Mouse (Mus musculus): ENCODE data around the gene Mcmbp.

Gene Mcmbp

GRCm38 (mm10) chr7:128731585-128731984 lies 8.7 kb downstream of the Mcmbp start:
- ChIA-PET CTCF (interaction anchor here in 1 of 4 experiments (1.0 kb wide), 1 partner anchor 48 kb away, joined by 3 read pairs; no protein-coding TSS in a partner anchor), POLR2A (interaction anchor here in 2 of 4 experiments (0.9 to 1.6 kb wide), 4 partner anchors 9 to 270 kb away, joined by 3 to 6 read pairs (median 4); partner anchors contain the start of genes Mcmbp (in 2 of the 2) and Tial1 (in 1 of the 2))

GRCm38 (mm10) chr7:128728738-128729137 lies 11.6 kb downstream of the Mcmbp start:
- CTCF ChIA-PET = no interaction called here
- POLR2A ChIA-PET = interaction anchor here in 3 of 4 experiments (0.6 to 3.7 kb wide), 7 partner anchors 10 to 321 kb away, joined by 3 to 89 read pairs (median 3); partner anchors contain the start of gene Mcmbp (in 3 of the 3)

- POLR2A ChIA-PET = interaction anchor here (0.6 to 3.7 kb wide), 17 partner anchors 8 to 327 kb away, joined by 3 to 89 read pairs (median 5); partner anchors contain the start of genes Mcmbp (in 4 of the 4) and Tial1 (in 2 of the 4)
- CTCF ChIA-PET = interaction anchor here (0.6 to 1.3 kb wide), 9 partner anchors 8 to 901 kb away, joined by 3 to 8 read pairs (median 3); partner anchors contain the start of genes Mcmbp (in 1 of the 4) and Tial1 (in 1 of the 4)
Observed at GRCm38 (mm10) chr7:128727701-128728100, 12.6 kb downstream of the Mcmbp start.

GRCm38 (mm10) chr7:128726999-128727398 lies 13.3 kb downstream of the Mcmbp start:
- ChIA-PET POLR2A (interaction anchor here (0.5 to 3.7 kb wide), 19 partner anchors 9 to 756 kb away, joined by 3 to 89 read pairs (median 4); partner anchors contain the start of genes Mcmbp (in 4 of the 4) and Tial1 (in 3 of the 4)), CTCF (interaction anchor here (0.6 to 1.3 kb wide), 9 partner anchors 9 to 902 kb away, joined by 3 to 8 read pairs (median 3); partner anchors contain the start of genes Mcmbp (in 1 of the 4) and Tial1 (in 1 of the 4))

GRCm38 (mm10) chr7:128725189-128725588 lies 15.1 kb downstream of the Mcmbp start:
- POLR2A ChIA-PET = interaction anchor here (0.5 to 7.1 kb wide), 27 partner anchors 8 to 487 kb away, joined by 3 to 111 read pairs (median 5); partner anchors contain the start of genes Mcmbp (in 3 of the 4), Tial1 (in 3 of the 4), Bag3 (in 2 of the 4) and 9130023H24Rik (in 1 of the 4)
- CTCF ChIA-PET = interaction anchor here (0.6 to 2.1 kb wide), 44 partner anchors 8 to 837 kb away, joined by 3 to 21 read pairs (median 4); partner anchors contain the start of genes Bag3 (in 1 of the 4), Inpp5f (in 1 of the 4), Mcmbp (in 1 of the 4) and Tial1 (in 1 of the 4)

- CTCF ChIA-PET = interaction anchor here (0.6 to 2.1 kb wide), 45 partner anchors 9 to 837 kb away, joined by 3 to 21 read pairs (median 4); partner anchors contain the start of genes Bag3 (in 1 of the 4), Inpp5f (in 1 of the 4), Mcmbp (in 1 of the 4) and Tial1 (in 1 of the 4)
Observed at GRCm38 (mm10) chr7:128724761-128725160, 15.5 kb downstream of the Mcmbp start.

GRCm38 (mm10) chr7:128717991-128718390 lies 22.3 kb downstream of the Mcmbp start:
- ChIA-PET CTCF (interaction anchor here in 1 of 4 experiments (0.6 kb wide), 1 partner anchor 1024 kb away, joined by 3 read pairs; no protein-coding TSS in a partner anchor), POLR2A (interaction anchor here in 1 of 4 experiments (0.7 to 3.0 kb wide), 4 partner anchors 10 to 40 kb away, joined by 3 to 15 read pairs (median 4); partner anchors contain the start of gene Mcmbp)

More at GRCm38 (mm10) chr7:128724761-128725160, 15.5 kb downstream of the Mcmbp start:
- POLR2A ChIA-PET = interaction anchor here (0.6 to 7.1 kb wide), 25 partner anchors 8 to 757 kb away, joined by 3 to 111 read pairs (median 5); partner anchors contain the start of genes Mcmbp (in 3 of the 4), Tial1 (in 3 of the 4), Bag3 (in 2 of the 4) and 9130023H24Rik (in 1 of the 4)

GRCm38 (mm10) chr7:128705735-128706134 lies 34.6 kb downstream of the Mcmbp start:
- CTCF ChIA-PET = interaction anchor here (0.5 to 2.2 kb wide), 17 partner anchors 8 to 543 kb away, joined by 3 to 25 read pairs (median 3); partner anchors contain the start of gene Rgs10 (in 1 of the 4)

GRCm38 (mm10) chr7:128699959-128700358 lies 40.3 kb downstream of the Mcmbp start:
- ChIA-PET CTCF (interaction anchor here in 2 of 4 experiments (1.0 to 2.2 kb wide), 3 partner anchors 23 to 355 kb away, joined by 4 read pairs; no protein-coding TSS in a partner anchor), POLR2A (interaction anchor here (0.6 to 5.8 kb wide), 9 partner anchors 9 to 238 kb away, joined by 3 to 28 read pairs (median 5); partner anchors contain the start of gene Tial1 (in 2 of the 4))

More at GRCm38 (mm10) chr7:128705735-128706134, 34.6 kb downstream of the Mcmbp start:
- POLR2A ChIA-PET = interaction anchor here in 2 of 4 experiments (1.0 to 5.2 kb wide), 10 partner anchors 14 to 251 kb away, joined by 3 to 14 read pairs (median 6); partner anchors contain the start of genes Tial1 (in 2 of the 2), Bag3 (in 1 of the 2) and Mcmbp (in 1 of the 2)

- POLR2A ChIA-PET = interaction anchor here in 3 of 4 experiments (0.6 to 3.2 kb wide), 7 partner anchors 31 to 271 kb away, joined by 3 to 17 read pairs (median 4); partner anchors contain the start of gene Tial1 (in 3 of the 3)
- CTCF ChIA-PET = interaction anchor here in 1 of 4 experiments (1.0 to 1.2 kb wide), 2 partner anchors 30 to 322 kb away, joined by 3 read pairs; no protein-coding TSS in a partner anchor
Observed at GRCm38 (mm10) chr7:128694848-128695247, 45.4 kb downstream of the Mcmbp start.

GRCm38 (mm10) chr7:128692163-128692562 lies 48.1 kb downstream of the Mcmbp start:
- ChIA-PET CTCF (interaction anchor here in 3 of 4 experiments (1.2 to 2.0 kb wide), 3 partner anchors 14 to 218 kb away, joined by 3 to 6 read pairs (median 5); no protein-coding TSS in a partner anchor), POLR2A (interaction anchor here in 3 of 4 experiments (0.6 to 3.2 kb wide), 12 partner anchors 13 to 718 kb away, joined by 3 to 17 read pairs (median 4); partner anchors contain the start of genes Tial1 (in 3 of the 3), Mcmbp (in 2 of the 3) and 9130023H24Rik (in 1 of the 3))

GRCm38 (mm10) chr7:128690796-128691195 lies 49.5 kb downstream of the Mcmbp start:
- CTCF ChIA-PET = interaction anchor here (0.5 to 2.0 kb wide), 10 partner anchors 15 to 332 kb away, joined by 3 to 7 read pairs (median 4); no protein-coding TSS in a partner anchor
- POLR2A ChIA-PET = interaction anchor here in 3 of 4 experiments (0.6 to 2.9 kb wide), 13 partner anchors 8 to 698 kb away, joined by 3 to 14 read pairs (median 4); partner anchors contain the start of genes Tial1 (in 3 of the 3) and Pycard (in 1 of the 3)

GRCm38 (mm10) chr7:128690070-128690469 lies 50.2 kb downstream of the Mcmbp start:
- ChIA-PET CTCF (interaction anchor here (0.5 to 1.8 kb wide), 6 partner anchors 14 to 332 kb away, joined by 3 to 7 read pairs (median 3); no protein-coding TSS in a partner anchor), POLR2A (interaction anchor here in 2 of 4 experiments (1.0 to 1.8 kb wide), 5 partner anchors 9 to 332 kb away, joined by 3 to 6 read pairs (median 5); partner anchors contain the start of gene Tial1 (in 1 of the 2))

GRCm38 (mm10) chr7:128689347-128689746 lies 50.9 kb downstream of the Mcmbp start:
- POLR2A ChIA-PET = no interaction called here
- CTCF ChIA-PET = interaction anchor here in 1 of 4 experiments (1.0 to 1.8 kb wide), 2 partner anchors 14 to 317 kb away, joined by 3 to 7 read pairs; no protein-coding TSS in a partner anchor

GRCm38 (mm10) chr7:128687821-128688564 lies 52.3 kb downstream of the Mcmbp start:
- CTCF ChIA-PET = interaction anchor here (0.6 to 1.5 kb wide), 7 partner anchors 10 to 331 kb away, joined by 3 to 6 read pairs (median 4); no protein-coding TSS in a partner anchor
- POLR2A ChIA-PET = interaction anchor here (0.6 to 2.3 kb wide), 20 partner anchors 14 to 765 kb away, joined by 3 to 21 read pairs (median 3); partner anchors contain the start of genes Tial1 (in 2 of the 4) and Bag3 (in 1 of the 4)

GRCm38 (mm10) chr7:128678546-128678945 lies 61.7 kb downstream of the Mcmbp start:
- POLR2A ChIA-PET = no interaction called here
- CTCF ChIA-PET = interaction anchor here in 1 of 4 experiments (0.5 kb wide), 1 partner anchor 321 kb away, joined by 3 read pairs; no protein-coding TSS in a partner anchor
